Mouse (Mus musculus): ENCODE measurements at regions not wholly inside any gene's neighbourhood (a gene's known extent, or its start where the extent isn't known, plus 50 kb on each side); places are given as distances from the start of the nearest gene placed in this dataset.

- TF ChIP-seq USF1 (IDR thresholded peaks at IDR 0.05; ENCODE audit: low read depth): no peak
- no peak for TF ChIP-seq POLR2A (IDR thresholded peaks at IDR 0.05; ENCODE audit: insufficient read length, low read depth)
- no peak for TF ChIP-seq TCF12 (IDR thresholded peaks at IDR 0.05; ENCODE audit: insufficient read depth, poor library complexity, severe bottlenecking)
- no peak for TF ChIP-seq POLR2AphosphoS2 (IDR thresholded peaks at IDR 0.05; ENCODE audit: insufficient read length, low read depth)
Measured at GRCm38 (mm10) chr4:56220531-56220930, 519.3 kb upstream of the Gm26657 start.

Data from myocyte (in vitro differentiated cells).